Mouse (Mus musculus) adrenal gland, adult (tissue): ENCODE results near the gene Chp2.
A peak's percentile ranks its signal among the peaks of the same experiment; 100 is the strongest.

ENCODE experiments used
- DNase-seq, 2 experiments: peaks; one replicate each; pipeline ENCODE4 v3.0.0; 2022 to 2023; ENCODE audit warnings: low spot score in 1 of 2; ENCODE audit not compliant: inconsistent age in 2 of 2

Chp2 gene

DNA sequence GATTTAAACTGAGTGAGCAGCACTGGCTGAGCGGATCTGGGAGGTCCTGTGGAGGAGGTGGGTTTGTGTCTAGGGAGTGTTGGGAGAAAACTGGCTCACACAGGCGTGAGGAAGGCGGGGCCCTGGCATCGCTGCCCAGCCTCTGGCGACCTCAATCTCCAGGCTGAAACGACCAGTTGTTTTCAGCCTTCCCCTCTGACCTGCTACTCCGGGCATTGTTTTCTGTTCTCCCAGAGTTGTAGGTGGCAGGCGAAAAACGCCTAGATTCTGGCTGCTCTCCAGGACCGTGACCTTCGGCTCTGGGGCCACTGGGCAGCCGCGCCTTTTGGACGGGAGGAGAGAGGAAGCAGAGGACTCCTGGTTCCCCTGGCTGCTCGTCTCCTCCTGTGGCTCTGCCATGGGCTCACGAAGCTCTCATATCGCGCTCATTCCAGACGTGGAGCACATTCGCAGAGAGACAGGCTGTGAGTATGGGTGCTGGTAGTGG is at the start of gene Chp2:
Gene Chp2 (plus strand): TSS at position 182 of the 487 bp plus-strand sequence.
- peak; percentile 41 to 70 for DNase-seq

- DNase-seq = no peak
Observed at GRCm38 (mm10) chr7:122170705-122171104, 48.6 kb upstream of the Chp2 start.

GRCm38 (mm10) chr7:122171613-122172012 is 47.7 kb upstream of the Chp2 start:
- DNase-seq = no peak

DNA sequence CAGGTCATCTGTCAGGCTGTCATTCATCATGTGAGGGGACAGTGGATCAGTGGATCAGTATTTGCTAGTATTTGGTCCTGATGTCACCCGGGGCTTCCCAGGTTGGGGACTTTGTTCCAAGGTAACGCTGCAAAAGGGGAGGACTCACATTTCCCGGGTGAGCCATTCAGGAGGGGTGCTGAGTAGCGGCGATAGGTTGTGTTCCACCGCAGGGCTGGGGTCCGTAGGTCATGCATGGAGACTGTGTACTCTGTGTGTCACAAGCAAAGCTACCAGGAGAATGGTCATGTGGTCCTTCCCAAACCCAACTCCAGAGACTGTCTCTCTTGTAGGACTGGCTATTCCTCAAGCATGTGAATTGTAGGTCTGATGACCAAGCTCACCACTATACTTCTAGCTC is 38.6 kb upstream of the Chp2 start:
- no peak for DNase-seq

DNA sequence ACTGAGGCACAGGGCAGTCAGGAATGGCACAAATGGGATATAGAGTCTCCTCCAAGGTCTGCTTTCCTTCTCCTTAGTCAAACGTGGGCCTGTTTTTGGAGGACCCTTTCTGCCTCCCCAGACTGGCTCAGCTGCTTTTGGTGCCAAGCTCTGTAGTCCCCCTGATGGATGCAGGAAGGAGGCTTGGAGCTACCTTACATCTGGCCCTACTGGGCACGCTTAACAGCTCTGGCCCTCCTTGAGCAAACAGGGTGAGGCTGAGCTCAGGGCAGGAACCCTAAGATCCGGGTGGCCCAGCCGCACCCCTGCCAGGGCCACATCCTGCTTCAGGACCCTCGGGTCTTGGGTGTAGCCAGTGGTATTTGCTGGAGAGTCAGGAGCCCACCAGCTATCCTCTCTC is 34.7 kb upstream of the Chp2 start:
- no peak for DNase-seq

DNA sequence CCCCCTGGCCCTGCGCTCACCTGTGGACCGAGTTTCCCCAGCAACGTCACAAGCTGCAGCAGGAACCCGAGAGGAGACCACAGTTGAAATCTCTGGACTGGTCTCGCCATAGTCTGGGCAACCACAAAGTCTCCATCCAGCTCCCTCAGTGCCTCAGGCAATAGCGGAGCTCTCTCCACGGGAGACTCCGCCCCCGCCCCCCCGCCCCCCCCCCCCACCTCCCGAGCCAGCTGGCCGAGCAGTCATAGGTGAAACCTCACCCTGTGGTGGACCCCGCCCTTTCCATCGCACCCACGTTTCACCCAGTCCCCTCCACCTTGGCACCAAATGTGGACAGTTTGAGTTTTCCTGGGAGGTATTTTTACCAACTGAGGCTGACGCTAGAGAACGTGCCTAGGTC is 33.3 kb upstream of the Chp2 start, which contains the start of gene Ern2:
Gene Ern2 (minus strand): TSS at position 165 of the 400 bp plus-strand sequence.
- DNase-seq = no peak

DNA sequence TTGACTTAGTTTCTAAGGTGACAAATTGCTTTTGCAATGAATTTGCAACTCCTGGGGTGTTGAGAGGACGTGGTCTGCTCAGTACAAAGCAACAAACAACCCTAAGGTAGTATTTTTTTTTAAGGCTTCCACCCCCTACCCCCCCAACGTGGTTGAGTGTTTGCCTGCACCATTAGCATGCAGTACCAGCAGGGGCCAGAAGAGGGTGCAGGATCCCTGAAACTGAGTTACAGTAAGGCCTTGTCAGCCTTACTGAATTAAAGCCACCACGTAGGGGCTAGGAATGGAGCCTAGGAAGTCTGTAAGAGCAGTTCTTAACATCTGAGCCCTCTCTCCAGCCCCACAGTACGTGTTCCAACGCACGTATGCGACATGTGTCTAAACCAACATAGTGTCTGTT is 29.8 kb upstream of the Chp2 start:
- DNase-seq = peak; percentile 14 to 67

DNA sequence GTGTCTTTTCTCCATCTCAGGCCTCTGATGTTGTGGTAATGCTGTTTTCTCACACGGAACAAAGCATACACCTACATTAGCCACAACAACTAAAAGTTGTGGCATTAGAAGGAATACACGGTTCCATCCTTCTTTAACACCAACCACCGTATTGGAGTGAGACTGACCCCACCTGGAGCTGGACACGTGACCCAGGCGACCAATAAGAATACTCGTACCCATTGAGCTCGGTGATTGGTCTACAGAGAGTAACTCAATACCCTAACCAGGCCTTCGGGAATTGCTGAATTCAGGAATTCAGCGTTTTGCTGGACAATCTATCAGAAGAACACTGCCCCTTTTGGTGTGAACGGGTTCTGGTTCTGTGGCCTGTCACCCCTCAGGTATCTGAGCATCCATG is 28.2 kb upstream of the Chp2 start:
- DNase-seq = no peak

GRCm38 (mm10) chr7:122193919-122194318 is 25.4 kb upstream of the Chp2 start:
- no peak for DNase-seq

DNA sequence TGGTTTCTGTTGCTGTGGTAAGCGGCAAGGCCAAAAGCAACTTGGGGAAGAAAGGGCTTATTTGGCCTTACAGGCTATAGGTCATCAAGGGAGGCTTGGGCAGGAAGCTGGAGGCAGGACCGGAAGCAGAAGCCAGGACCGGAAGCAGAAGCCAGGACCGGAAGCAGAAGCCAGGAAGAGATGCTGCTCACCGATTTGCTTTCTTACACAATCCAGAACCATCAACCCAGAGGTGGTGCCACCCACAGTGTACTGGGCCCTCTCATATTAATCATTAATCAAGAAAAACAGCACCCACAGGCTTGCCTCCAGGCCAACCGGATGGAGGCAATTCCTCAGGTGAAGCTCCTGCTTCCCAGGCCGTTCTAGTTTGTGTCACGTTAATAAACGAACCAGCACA is 22.5 kb upstream of the Chp2 start:
- DNase-seq = no peak

GRCm38 (mm10) chr7:122197306-122197705 is 22.0 kb upstream of the Chp2 start:
- DNase-seq = peak; percentile 18 to 77

- peak in 1 of 2 experiments; percentile 74 for DNase-seq
Observed at GRCm38 (mm10) chr7:122199296-122199695, 20.0 kb upstream of the Chp2 start.

GRCm38 (mm10) chr7:122203936-122204335 is 15.4 kb upstream of the Chp2 start:
- DNase-seq = no peak

DNA sequence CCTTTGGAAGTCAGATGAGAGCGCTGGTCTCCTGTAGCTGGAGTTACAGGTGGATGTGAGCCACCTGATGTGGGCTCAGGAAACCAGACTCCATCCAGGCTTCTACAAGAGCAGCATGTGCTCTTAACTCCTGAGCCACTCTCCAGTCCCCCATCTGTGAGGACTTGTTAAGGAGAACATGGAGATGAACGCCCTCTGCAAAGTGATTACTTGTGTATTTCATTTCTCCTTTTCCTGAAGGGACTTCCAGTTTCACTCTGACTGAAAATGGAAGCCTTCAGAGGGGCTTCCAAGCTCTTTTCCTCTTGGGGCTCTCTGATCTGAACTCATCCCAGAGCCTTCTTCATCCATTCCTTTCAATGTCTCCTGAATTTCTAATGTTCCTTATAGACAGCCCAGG is 13.2 kb upstream of the Chp2 start:
- no peak for DNase-seq

DNA sequence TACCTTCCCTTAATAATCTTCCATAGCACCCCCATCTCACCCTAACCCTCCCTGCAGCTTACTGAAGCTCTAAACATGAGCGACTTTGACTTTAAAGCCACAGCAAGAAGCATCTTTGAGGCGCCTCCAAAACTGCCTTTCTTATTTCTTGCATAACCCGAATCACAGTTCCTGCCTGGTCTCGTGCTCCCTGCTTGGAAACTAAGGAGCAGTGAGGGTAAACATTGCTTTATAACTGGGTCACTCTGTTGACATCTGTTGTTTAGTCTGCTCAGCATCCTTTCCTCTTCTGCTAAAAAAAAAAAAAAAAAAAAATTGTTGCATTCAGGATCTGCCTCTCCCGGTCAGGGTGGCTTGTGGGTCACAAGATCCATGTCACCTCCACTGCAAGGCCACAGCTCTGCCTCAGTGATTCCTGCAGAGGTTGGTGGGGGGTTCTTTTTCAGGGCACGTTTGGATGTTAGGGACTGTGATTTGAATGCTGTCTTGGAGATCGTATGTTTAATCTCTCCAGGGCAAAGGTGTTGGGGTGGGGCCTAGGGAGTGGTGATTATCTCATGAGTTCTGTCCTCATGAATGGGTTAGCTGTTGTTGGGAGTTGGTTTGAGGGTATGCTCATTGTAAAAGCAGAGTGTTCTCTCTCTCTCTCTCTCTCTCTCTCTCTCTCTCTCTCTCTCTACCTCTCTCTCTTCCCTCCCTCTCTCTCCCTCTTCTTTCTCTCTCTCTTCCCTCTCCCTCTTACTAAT is 10.8 kb upstream of the Chp2 start:
- DNase-seq = no peak

GRCm38 (mm10) chr7:122226020-122226742 is 6.9 kb downstream of the Chp2 start:
- DNase-seq = no peak

- no peak for DNase-seq
Observed at GRCm38 (mm10) chr7:122226744-122227143, 7.4 kb downstream of the Chp2 start.

GRCm38 (mm10) chr7:122229306-122229705 is 10.0 kb downstream of the Chp2 start:
- DNase-seq = no peak

DNA sequence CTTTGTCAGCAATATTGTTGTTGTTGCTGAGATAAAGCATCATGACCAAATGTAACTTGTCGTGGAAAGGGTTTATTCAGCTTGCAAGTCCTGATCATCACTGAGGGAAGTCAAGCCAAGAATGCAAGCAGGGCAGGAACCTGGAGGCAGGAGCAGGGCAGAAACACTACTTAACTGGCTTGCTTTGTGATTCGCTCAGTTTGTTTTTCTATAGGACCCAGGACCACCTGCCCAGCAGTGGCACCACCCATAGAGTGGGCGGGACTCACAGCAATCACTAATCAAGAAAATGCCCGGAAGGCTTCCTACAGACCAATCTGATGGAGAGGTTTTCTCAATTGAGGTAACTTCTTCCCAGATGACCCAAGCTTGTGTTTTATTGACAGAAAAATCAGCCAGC is 10.6 kb downstream of the Chp2 start:
- no peak for DNase-seq

- DNase-seq = no peak
Observed at GRCm38 (mm10) chr7:122230866-122231265, 11.6 kb downstream of the Chp2 start.

DNA sequence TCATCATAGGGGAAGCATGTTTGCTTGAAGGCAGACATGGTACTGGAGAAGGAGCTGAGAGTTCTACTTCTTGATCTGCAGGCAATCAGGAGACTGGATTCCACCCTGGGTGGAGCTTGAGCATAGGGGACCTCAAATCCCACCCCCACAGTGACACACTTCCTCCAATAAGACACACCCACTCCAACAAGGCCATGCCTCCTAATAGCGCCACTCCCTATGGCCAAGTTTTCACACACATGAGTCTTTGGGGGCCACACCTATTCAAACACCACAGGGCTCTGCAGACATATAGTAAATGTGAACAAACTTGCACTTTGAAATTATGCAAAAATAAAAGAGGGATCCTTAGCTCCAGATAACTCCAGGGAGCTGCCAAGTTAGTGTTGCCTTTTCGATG is 19.6 kb downstream of the Chp2 start:
- DNase-seq = no peak

DNA sequence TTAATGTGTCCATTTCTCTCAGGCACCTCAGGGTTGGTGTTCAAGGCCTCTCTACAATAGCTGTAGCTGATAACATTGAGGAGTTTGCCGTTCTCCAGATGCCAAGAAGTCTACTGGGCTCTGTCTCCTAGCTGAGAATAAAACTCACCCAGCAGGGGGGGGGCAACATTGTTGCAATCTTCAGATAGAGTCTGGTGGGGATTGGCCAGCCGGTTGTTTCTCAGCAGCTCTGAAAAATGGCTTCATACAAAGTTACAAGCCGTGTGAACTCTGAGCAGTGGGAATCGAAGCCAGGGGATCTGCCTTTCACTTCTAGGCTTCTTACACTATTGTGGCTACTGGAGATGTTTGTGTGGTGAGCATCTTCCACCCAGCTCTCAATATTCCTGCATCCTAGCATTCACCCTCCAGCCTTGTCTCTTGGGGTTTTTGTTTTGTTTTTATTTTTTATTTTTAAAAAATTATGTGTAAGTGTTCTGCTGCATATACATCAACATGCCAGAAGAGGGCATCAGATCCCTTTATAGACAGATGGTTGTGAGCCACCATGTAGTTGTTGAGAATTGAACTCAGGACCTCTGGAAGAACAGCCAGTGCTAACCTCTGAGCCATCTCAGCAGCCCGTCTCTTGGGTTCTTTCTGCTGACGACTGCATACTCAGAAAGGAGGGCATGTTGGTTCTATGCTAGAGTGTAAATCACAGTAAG is 21.3 kb downstream of the Chp2 start:
- DNase-seq = no peak
